Comparison of ENCODE assay signal across 8 mouse cellular contexts in the genomic region with DNA sequence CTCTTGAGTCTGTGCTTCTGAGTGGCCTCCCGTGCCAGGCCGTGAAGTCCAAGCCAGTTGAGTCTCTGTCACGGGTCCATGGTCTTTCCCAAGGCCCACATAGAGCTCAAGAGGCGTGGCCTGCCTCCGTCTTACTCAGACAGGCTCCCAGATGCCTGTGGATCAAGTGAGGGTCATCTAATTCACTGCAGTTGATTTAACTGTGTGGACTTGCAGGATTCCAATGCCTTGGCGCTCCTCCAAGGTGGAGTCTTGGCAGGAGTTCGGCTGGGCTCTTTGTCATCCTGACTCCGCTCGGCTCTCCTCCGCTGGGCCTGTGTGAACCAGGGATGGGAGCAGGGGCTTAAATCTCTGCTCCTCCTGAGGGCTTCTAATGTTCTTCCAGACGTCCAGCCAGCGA.
DNase-seq lines count a peak whose midpoint lies in the region; ATAC-seq lines count a peak whose summit lies in the region.

No protein-coding gene starts in this region.

- DNase-seq in midbrain, embryonic 10.5 days (ENCODE audit: low spot score), result no peak
- DNase-seq in midbrain, embryonic 11.5 days (ENCODE audit: low spot score, missing footprints), result no peak
- peak; percentile 16 for DNase-seq in cerebellum, adult 8-10 months
- peak; percentile 92 to 93 for DNase-seq in kidney, postnatal 25 days
- peak; percentile 68 for DNase-seq in urinary bladder, adult 2 months (ENCODE audit: low spot score)
- DNase-seq in frontal cortex, postnatal 25 days (ENCODE audit: low spot score in 2 of 2), result no peak

- H3K36me3 ChIP-seq in midbrain, embryonic 10.5 days, result peaks cover 91% of the 10 kb centered on the region
- H3K36me3 ChIP-seq in midbrain, embryonic 11.5 days (ENCODE audit: control insufficient read depth, insufficient read depth, low read length), result peaks cover 37% of the 10 kb centered on the region
- H3K36me3 ChIP-seq in heart, embryonic 15.5 days, result peaks cover 37% of the 10 kb centered on the region
- peaks cover 70% of the 10 kb centered on the region for H3K36me3 ChIP-seq in midbrain, embryonic 12.5 days

- WGBS in midbrain, embryonic 10.5 days, result 76% methylated on average over 12 of the region's 12 CpGs
- 60% methylated on average over 12 of the region's 12 CpGs for WGBS in midbrain, embryonic 11.5 days
- WGBS in heart, embryonic 15.5 days, result 28% methylated on average over 12 of the region's 12 CpGs
- WGBS in midbrain, embryonic 12.5 days, result 60% methylated on average over 12 of the region's 12 CpGs

- no peak overlapping the region for H3K4me3 ChIP-seq in midbrain, embryonic 10.5 days
- no peak overlapping the region for H3K4me3 ChIP-seq in midbrain, embryonic 11.5 days (ENCODE audit: low read depth, low read length)
- no peak overlapping the region for H3K4me3 ChIP-seq in heart, embryonic 15.5 days
- H3K4me3 ChIP-seq in midbrain, embryonic 12.5 days, result no peak overlapping the region

- H3K27me3 ChIP-seq in midbrain, embryonic 10.5 days (ENCODE audit: low read depth, poor library complexity, severe bottlenecking), result no peaks in the 10 kb centered on the region
- no peaks in the 10 kb centered on the region for H3K27me3 ChIP-seq in midbrain, embryonic 11.5 days (ENCODE audit: control insufficient read depth, insufficient read depth, low read length)
- no peaks in the 10 kb centered on the region for H3K27me3 ChIP-seq in heart, embryonic 15.5 days
- H3K27me3 ChIP-seq in midbrain, embryonic 12.5 days, result no peaks in the 10 kb centered on the region

- peak overlapping the region; percentile 24; the same call in 1 of the 2 replicates for H3K27ac ChIP-seq in midbrain, embryonic 10.5 days (replicated peaks)
- no peak overlapping the region for H3K27ac ChIP-seq in midbrain, embryonic 11.5 days (ENCODE audit: low read depth, low read length)
- peak overlapping the region; percentile 60 for H3K27ac ChIP-seq in heart, embryonic 15.5 days
- no peak overlapping the region for H3K27ac ChIP-seq in midbrain, embryonic 12.5 days (replicated peaks)

- H3K9me3 ChIP-seq in midbrain, embryonic 10.5 days (replicated peaks), result peaks cover 30% of the 10 kb centered on the region
- H3K9me3 ChIP-seq in midbrain, embryonic 11.5 days (ENCODE audit: control insufficient read depth, low read length), result peaks cover 13% of the 10 kb centered on the region
- no peaks in the 10 kb centered on the region; the same call in 1 of the 2 replicates for H3K9me3 ChIP-seq in heart, embryonic 15.5 days (replicated peaks)
- 0 out of 2 replicates have a peak, but pooled peaks cover 17% of the 10 kb centered on the region for H3K9me3 ChIP-seq in midbrain, embryonic 12.5 days

- H3K4me1 ChIP-seq in midbrain, embryonic 10.5 days, result peaks cover 16% of the 10 kb centered on the region
- H3K4me1 ChIP-seq in midbrain, embryonic 11.5 days (ENCODE audit: control insufficient read depth, insufficient read depth, low read length), result no peaks in the 10 kb centered on the region
- peaks cover 14% of the 10 kb centered on the region for H3K4me1 ChIP-seq in heart, embryonic 15.5 days (replicated peaks)
- H3K4me1 ChIP-seq in midbrain, embryonic 12.5 days, result peaks cover 5% of the 10 kb centered on the region; the same call in 1 of the 2 replicates

- no peak overlapping the region for H3K4me2 ChIP-seq in midbrain, embryonic 11.5 days
- H3K4me2 ChIP-seq in heart, embryonic 15.5 days, result no peak overlapping the region
- H3K4me2 ChIP-seq in midbrain, embryonic 12.5 days (replicated peaks), result no peak overlapping the region

- no peak overlapping the region for H3K9ac ChIP-seq in midbrain, embryonic 11.5 days (ENCODE audit: low read length)
- no peak overlapping the region for H3K9ac ChIP-seq in heart, embryonic 15.5 days
- H3K9ac ChIP-seq in midbrain, embryonic 12.5 days (replicated peaks), result no peak overlapping the region

- no peak for ATAC-seq in midbrain, embryonic 11.5 days (ENCODE audit: low FRiP score)
- ATAC-seq in heart, embryonic 15.5 days (replicated peaks; ENCODE audit: insufficient number of reproducible peaks, insufficient read depth, low FRiP score, low read depth), result peak; percentile 67
- ATAC-seq in midbrain, embryonic 12.5 days (ENCODE audit: low FRiP score, low read depth), result 0 out of 2 replicates have a peak, but pooled peaks have one; percentile 34

Comparison
In these comparisons a context has a peak if more than half of its experiments do, and no peak if none do; other contexts are left out.
1. H3K27ac ChIP-seq: peak in midbrain, embryonic 10.5 days (single experiment) and heart, embryonic 15.5 days (single experiment); none in midbrain, embryonic 11.5 days (single experiment) and midbrain, embryonic 12.5 days (single experiment).
2. DNase-seq: peak in cerebellum, adult 8-10 months (single experiment), kidney, postnatal 25 days (2 of 2) and urinary bladder, adult 2 months (single experiment); none in midbrain, embryonic 10.5 days (single experiment), midbrain, embryonic 11.5 days (single experiment) and frontal cortex, postnatal 25 days (0 of 2).